Mouse (Mus musculus) G1E (cell line): Measurements from ENCODE around the gene Arhgap42.

Source experiments
- CTCF ChIP-seq: IDR thresholded peaks from 2 replicates; pipeline ENCODE4 v1.5.1; 2012; ENCODE audit warnings: low read depth, low read length, inconsistent platforms, mixed read lengths
- GATA1 ChIP-seq: IDR thresholded peaks from 2 replicates; pipeline ENCODE4 v1.6.1; 2012; ENCODE audit warnings: borderline replicate concordance, low read length, inconsistent platforms, mixed read lengths
- TAL1 ChIP-seq: conservative IDR thresholded peaks from 2 replicates; pipeline ENCODE4 v1.6.1; 2012; ENCODE audit warnings: low read depth, low read length, inconsistent platforms, mixed read lengths

DNA sequence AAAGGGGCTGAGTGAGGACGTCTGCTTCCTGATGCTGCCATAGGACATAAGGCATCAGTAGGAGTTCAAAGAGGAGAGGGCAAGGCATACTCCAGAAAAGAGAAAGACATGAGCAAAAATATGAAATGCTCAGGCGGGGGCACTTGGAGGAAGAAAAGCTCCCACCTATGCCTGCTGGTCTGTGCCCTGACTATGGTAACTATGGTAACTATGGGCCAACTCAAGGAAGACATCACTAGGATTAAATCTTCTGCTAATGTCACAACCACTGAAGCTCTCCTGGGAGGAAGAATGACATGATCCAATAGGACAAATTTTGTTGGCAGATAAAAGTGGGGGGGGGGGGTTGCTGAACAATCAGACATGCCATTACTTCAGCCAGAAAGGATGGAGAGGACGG lies 124.6 kb downstream of the Arhgap42 start:
- TF ChIP-seq TAL1 = no peak
- TF ChIP-seq CTCF = no peak
- no peak for TF ChIP-seq GATA1
